Mouse (Mus musculus) left cerebral cortex, postnatal 25 days (tissue): ENCODE results near the gene Ceacam10. TPM values are rescaled to one million over a fixed set of nuclear protein-coding genes. Genes with fewer than 3 reads are reported as not detected.

ENCODE experiments used
- total RNA-seq, 2 experiments: library from RNA; stranded (reverse); gene quantifications; 2 replicates each; pipeline ENCODE4 v1.2.3; 2021

The Ceacam10 gene
- total RNA-seq, 2 experiments from 2014 or later, result not detected

Other genes starting within 250 kb of the Ceacam10 start
- 10 to 100 TPM; 87.8 to 88.6 TPM for gene Irgq, start 246.5 kb upstream of the Ceacam10 start, total RNA-seq
- not detected for gene Pinlyp, start 231.1 kb upstream of the Ceacam10 start, total RNA-seq
- gene Xrcc1, start 230.9 kb upstream of the Ceacam10 start, total RNA-seq, result 10 to 100 TPM; 34.6 to 37.6 TPM
- gene Ethe1, start 189.7 kb upstream of the Ceacam10 start, total RNA-seq, result 10 to 100 TPM; 11.1 to 13.2 TPM
- 1 to 10 TPM; 6.7 TPM for gene Zfp575, start 189.6 kb upstream of the Ceacam10 start, total RNA-seq
- under 1 TPM; 0.16 to 0.27 TPM for gene Phldb3, start 166.4 kb upstream of the Ceacam10 start, total RNA-seq
- under 1 TPM; 0.73 to 0.92 TPM for gene Lypd3, start 140.7 kb upstream of the Ceacam10 start, total RNA-seq
- gene Tex101, start 100.5 kb upstream of the Ceacam10 start, total RNA-seq, result not detected
- not detected for gene BC049730, start 68.0 kb upstream of the Ceacam10 start, total RNA-seq
- gene Gm4763, start 50.3 kb upstream of the Ceacam10 start, total RNA-seq, result not detected
- not detected for gene Cd177, start 16.9 kb upstream of the Ceacam10 start, total RNA-seq
- gene Gm9844, start 85.0 kb downstream of the Ceacam10 start, total RNA-seq, result 1 to 10 TPM; 1.7 to 2.1 TPM
- not detected for gene Lypd4, start 92.7 kb downstream of the Ceacam10 start, total RNA-seq
- not detected for gene Dmrtc2, start 92.9 kb downstream of the Ceacam10 start, total RNA-seq
- 100 to 1,000 TPM; 446 to 451 TPM for gene Rps19, start 107.2 kb downstream of the Ceacam10 start, total RNA-seq
- under 1 TPM; 0.46 to 0.64 TPM for gene Cd79a, start 120.2 kb downstream of the Ceacam10 start, total RNA-seq
- 10 to 100 TPM; 70.5 to 79.1 TPM for gene Arhgef1, start 125.7 kb downstream of the Ceacam10 start, total RNA-seq
- not detected for gene Gm4881, start 167.3 kb downstream of the Ceacam10 start, total RNA-seq
- 100 to 1,000 TPM; 266 to 283 TPM for gene Rabac1, start 195.5 kb downstream of the Ceacam10 start, total RNA-seq
- 1,000 to 10,000 TPM; 1,972 to 2,046 TPM for gene Atp1a3, start 228.8 kb downstream of the Ceacam10 start, total RNA-seq